14 mouse cellular contexts compared by ENCODE assay signal in the genomic region with DNA sequence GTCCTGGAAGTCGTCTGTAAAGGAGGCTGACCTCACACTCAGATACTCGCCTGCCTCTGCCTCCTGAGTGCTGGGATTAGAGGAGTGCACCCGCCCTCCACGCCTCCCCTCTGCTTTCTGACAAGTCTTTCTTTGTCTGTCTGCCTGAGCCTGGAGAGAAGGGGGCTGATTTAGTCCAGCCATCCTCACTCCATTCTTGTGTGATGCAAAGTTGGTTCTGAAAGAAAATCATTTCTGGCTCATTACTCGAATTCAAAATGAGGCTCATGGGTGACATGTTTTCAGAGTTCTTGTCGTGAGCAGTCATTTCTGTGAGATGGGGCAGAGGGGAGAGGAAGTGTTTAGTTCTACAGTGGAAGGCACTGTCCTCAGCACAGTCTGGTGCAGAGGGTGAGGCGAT. TPM values are rescaled to one million over a fixed set of nuclear protein-coding genes. Genes with fewer than 3 reads are reported as not detected.
DNase-seq lines count a peak whose midpoint lies in the region; ATAC-seq and TF ChIP-seq lines count a peak whose summit lies in the region.
"Had no signal": no experiment of that assay in that cellular context is flagged by ENCODE, and none has a peak within 500 bp of the region (broad histone marks: within the 10 kb centered on the region; RNA-seq: fewer than 3 reads in every experiment).

No protein-coding gene starts in this region.

- no peak for ATAC-seq in heart, embryonic 11.5 days (replicated peaks; ENCODE audit: insufficient number of reproducible peaks, low FRiP score, low TSS enrichment)
- no peak for ATAC-seq in stomach, embryonic 15.5 days (ENCODE audit: insufficient read depth, low FRiP score, low read depth)
- ATAC-seq in stomach, postnatal 0 days (ENCODE audit: low FRiP score, low TSS enrichment), result no peak
- no peak; the same call in 1 of the 2 replicates for ATAC-seq in hindbrain, postnatal 0 days
- ATAC-seq: lung, postnatal 0 days had no signal

- H3K9ac ChIP-seq in heart, adult 2 months (ENCODE audit: low read depth, low read length), result no peak overlapping the region
- no peak overlapping the region for H3K9ac ChIP-seq in heart, embryonic 11.5 days (ENCODE audit: low read depth, low read length)
- H3K9ac ChIP-seq in stomach, embryonic 15.5 days, result no peak overlapping the region
- H3K9ac ChIP-seq in stomach, postnatal 0 days (ENCODE audit: low read length), result no peak overlapping the region
- no peak overlapping the region for H3K9ac ChIP-seq in hindbrain, postnatal 0 days (replicated peaks; ENCODE audit: low read length)
- H3K9ac ChIP-seq: heart, embryonic 12.5 days; hindbrain, embryonic 15.5 days; limb, embryonic 12.5 days had no signal

- TF ChIP-seq EP300 in heart, adult 2 months (IDR thresholded peaks at IDR 0.05; ENCODE audit: insufficient read depth, low read depth, low read length), result no peak
- no peak for TF ChIP-seq EP300 in stomach, postnatal 0 days (optimal IDR thresholded peaks at IDR 0.05)

- H3K36me3 ChIP-seq in heart, adult 2 months (ENCODE audit: control insufficient read depth, insufficient read depth, low read length), result no peaks in the 10 kb centered on the region
- H3K36me3 ChIP-seq in heart, embryonic 11.5 days (ENCODE audit: control insufficient read depth, insufficient read depth, low read length), result no peaks in the 10 kb centered on the region; the same call in 1 of the 2 replicates
- H3K36me3 ChIP-seq in stomach, embryonic 15.5 days, result no peaks in the 10 kb centered on the region
- no peaks in the 10 kb centered on the region for H3K36me3 ChIP-seq in stomach, postnatal 0 days (ENCODE audit: control insufficient read depth, insufficient read depth, low read length)
- H3K36me3 ChIP-seq in hindbrain, postnatal 0 days (ENCODE audit: insufficient read depth, low read length), result no peaks in the 10 kb centered on the region
- H3K36me3 ChIP-seq: heart, embryonic 12.5 days; hindbrain, embryonic 15.5 days; limb, embryonic 12.5 days had no signal

- intact Hi-C loops in heart, adult 2 months (cut with DNase I), result no loop called here

- TF ChIP-seq POLR2A in heart, adult 2 months (IDR thresholded peaks at IDR 0.05; ENCODE audit: insufficient read depth, low read depth, low read length), result no peak

- H3K4me2 ChIP-seq in heart, embryonic 11.5 days, result no peak overlapping the region
- H3K4me2 ChIP-seq in stomach, embryonic 15.5 days, result no peak overlapping the region
- no peak overlapping the region for H3K4me2 ChIP-seq in stomach, postnatal 0 days (replicated peaks; ENCODE audit: low read depth)
- no peak overlapping the region for H3K4me2 ChIP-seq in hindbrain, postnatal 0 days (ENCODE audit: low read depth, low read length)
- H3K4me2 ChIP-seq: heart, embryonic 12.5 days; hindbrain, embryonic 15.5 days; limb, embryonic 12.5 days had no signal

- H3K4me3 ChIP-seq in heart, adult 2 months, result no peak overlapping the region
- no peak overlapping the region for H3K4me3 ChIP-seq in heart, embryonic 11.5 days (ENCODE audit: low read depth, low read length)
- no peak overlapping the region for H3K4me3 ChIP-seq in stomach, embryonic 15.5 days (replicated peaks)
- no peak overlapping the region for H3K4me3 ChIP-seq in stomach, postnatal 0 days (ENCODE audit: low read depth, low read length)
- no peak overlapping the region for H3K4me3 ChIP-seq in hindbrain, postnatal 0 days (ENCODE audit: low read length)
- H3K4me3 ChIP-seq: heart, embryonic 12.5 days; hindbrain, embryonic 15.5 days; limb, embryonic 12.5 days had no signal

- no peak for TF ChIP-seq CTCF in heart, adult 2 months (IDR thresholded peaks at IDR 0.05)
- TF ChIP-seq CTCF in stomach, postnatal 0 days (IDR thresholded peaks at IDR 0.05; ENCODE audit: low read depth), result no peak
- TF ChIP-seq CTCF in hindbrain, postnatal 0 days (IDR thresholded peaks at IDR 0.05; ENCODE audit: low read depth), result no peak

- H3K4me1 ChIP-seq in heart, adult 2 months (ENCODE audit: control insufficient read depth, insufficient read depth, low read length), result peaks cover 23% of the 10 kb centered on the region
- peaks cover 11% of the 10 kb centered on the region for H3K4me1 ChIP-seq in heart, embryonic 11.5 days (ENCODE audit: control insufficient read depth, insufficient read depth, low read length)
- H3K4me1 ChIP-seq in stomach, embryonic 15.5 days, result peaks cover 33% of the 10 kb centered on the region
- 0 out of 2 replicates have a peak, but pooled peaks cover 3% of the 10 kb centered on the region for H3K4me1 ChIP-seq in stomach, postnatal 0 days (replicated peaks; ENCODE audit: control insufficient read depth, insufficient read depth)
- 0 out of 2 replicates have a peak, but pooled peaks cover 15% of the 10 kb centered on the region for H3K4me1 ChIP-seq in hindbrain, postnatal 0 days (ENCODE audit: insufficient read depth, low read length)

- no peak for DNase-seq in heart, adult 2 months
- no peak for DNase-seq in stomach, postnatal 0 days (ENCODE audit: low spot score)
- DNase-seq in hindbrain, postnatal 0 days (ENCODE audit: low spot score), result peak; percentile 53
- no peak for DNase-seq in testis, postnatal 10 days (ENCODE audit: low spot score)
- DNase-seq in urinary bladder, postnatal 14 days (ENCODE audit: low spot score), result no peak
- DNase-seq: cerebellum, postnatal 10 days; thymus, adult 2 months had no signal

- peak overlapping the region; percentile 67; the same call in 1 of the 2 replicates for H3K27ac ChIP-seq in heart, adult 2 months
- no peak overlapping the region for H3K27ac ChIP-seq in heart, embryonic 11.5 days (ENCODE audit: low read depth, low read length)
- H3K27ac ChIP-seq in stomach, embryonic 15.5 days, result 0 out of 2 replicates have a peak overlapping the region, but pooled peaks have one; percentile 4
- no peak overlapping the region for H3K27ac ChIP-seq in stomach, postnatal 0 days (replicated peaks)
- no peak overlapping the region for H3K27ac ChIP-seq in hindbrain, postnatal 0 days
- H3K27ac ChIP-seq: hindbrain, embryonic 15.5 days; kidney, postnatal 0 days; limb, embryonic 12.5 days had no signal

- no peaks in the 10 kb centered on the region for H3K9me3 ChIP-seq in heart, embryonic 11.5 days (replicated peaks; ENCODE audit: control insufficient read depth, low read length)
- no peaks in the 10 kb centered on the region for H3K9me3 ChIP-seq in stomach, embryonic 15.5 days
- no peaks in the 10 kb centered on the region for H3K9me3 ChIP-seq in stomach, postnatal 0 days (ENCODE audit: control insufficient read depth, low read length)
- H3K9me3 ChIP-seq in hindbrain, postnatal 0 days (ENCODE audit: low read length), result no peaks in the 10 kb centered on the region
- H3K9me3 ChIP-seq: heart, embryonic 12.5 days; hindbrain, embryonic 15.5 days; limb, embryonic 12.5 days had no signal

- 60% methylated on average over 7 of the region's 7 CpGs for WGBS in heart, adult 2 months
- 61% methylated on average over 7 of the region's 7 CpGs for WGBS in heart, embryonic 11.5 days (ENCODE audit: insufficient replicate concordance)
- 54% methylated on average over 7 of the region's 7 CpGs for WGBS in stomach, embryonic 15.5 days
- 69% methylated on average over 7 of the region's 7 CpGs for WGBS in stomach, postnatal 0 days
- WGBS in hindbrain, postnatal 0 days, result 25% methylated on average over 7 of the region's 7 CpGs

- no peaks in the 10 kb centered on the region for H3K79me2 ChIP-seq in heart, adult 2 months (replicated peaks; ENCODE audit: control insufficient read depth, insufficient read depth, low read length)

- H3K27me3 ChIP-seq in heart, adult 2 months (ENCODE audit: control insufficient read depth, insufficient read depth, low read length), result no peaks in the 10 kb centered on the region
- no peaks in the 10 kb centered on the region for H3K27me3 ChIP-seq in heart, embryonic 11.5 days (ENCODE audit: control insufficient read depth, insufficient read depth, low read length)
- no peaks in the 10 kb centered on the region for H3K27me3 ChIP-seq in stomach, embryonic 15.5 days (replicated peaks)
- H3K27me3 ChIP-seq in stomach, postnatal 0 days (ENCODE audit: control insufficient read depth, insufficient read depth, low read length), result no peaks in the 10 kb centered on the region
- no peaks in the 10 kb centered on the region for H3K27me3 ChIP-seq in hindbrain, postnatal 0 days (ENCODE audit: insufficient read depth, low read length)
- H3K27me3 ChIP-seq: hindbrain, embryonic 15.5 days had no signal

RNA-seq across cellular contexts. Expression of a gene that starts 3.8 kb away (rescaled TPM):
- total RNA-seq in heart, adult 2 months (2021), result 10 to 100 TPM in 1 of 2 experiments, 1 to 10 TPM in 1; 9.2 to 10.1 TPM
- 8.4 and 9.8 TPM in 2 replicates for polyA plus RNA-seq in heart, adult 2 months (2012; rRNA removed)
- polyA plus RNA-seq in heart, embryonic 11.5 days (2014; fragmentation: Nextera tagmentation; extraction: Ambion mirVana), result 1.6 TPM in 2 replicates
- polyA plus RNA-seq in stomach, embryonic 15.5 days (2015; fragmentation: Nextera tagmentation; extraction: Ambion mirVana), result 3.8 TPM in 2 replicates
- polyA plus RNA-seq in stomach, postnatal 0 days (2015; fragmentation: Nextera tagmentation; extraction: Ambion mirVana), result 1.1 and 1.6 TPM in 2 replicates
- total RNA-seq in hindbrain, postnatal 0 days (2014; rRNA removed), result 4.5 and 10.8 TPM in 2 replicates
- polyA plus RNA-seq in hindbrain, postnatal 0 days (2015; fragmentation: Nextera tagmentation; extraction: Ambion mirVana), result 1.1 and 1.2 TPM in 2 replicates

RNA-seq across cellular contexts. Expression of a gene that starts 5.1 kb away (rescaled TPM):
- total RNA-seq in heart, adult 2 months (2021), result not detected
- not detected in 2 replicates for polyA plus RNA-seq in heart, adult 2 months (2012; rRNA removed)
- 0.27 and 0.59 TPM in 2 replicates for polyA plus RNA-seq in heart, embryonic 11.5 days (2014; fragmentation: Nextera tagmentation; extraction: Ambion mirVana)
- 0.53 and 1.1 TPM in 2 replicates for polyA plus RNA-seq in stomach, embryonic 15.5 days (2015; fragmentation: Nextera tagmentation; extraction: Ambion mirVana)
- 0.16 and 0.52 TPM in 2 replicates for polyA plus RNA-seq in stomach, postnatal 0 days (2015; fragmentation: Nextera tagmentation; extraction: Ambion mirVana)
- total RNA-seq in hindbrain, postnatal 0 days (2014; rRNA removed), result not detected in 2 replicates
- 0.38 TPM in 1 of 2 replicates, not detected in the other for polyA plus RNA-seq in hindbrain, postnatal 0 days (2015; fragmentation: Nextera tagmentation; extraction: Ambion mirVana)

Comparison
In these comparisons a context has a peak if more than half of its experiments do, and no peak if none do; other contexts are left out.
1. H3K27ac ChIP-seq: peak in heart, adult 2 months (single experiment) and stomach, embryonic 15.5 days (single experiment); none in heart, embryonic 11.5 days (single experiment), stomach, postnatal 0 days (single experiment) and hindbrain, postnatal 0 days (single experiment).